Mouse (Mus musculus) intestine, embryonic 16.5 days (tissue): ENCODE data around the gene Camta1. TPM values are rescaled to one million over a fixed set of nuclear protein-coding genes. Genes with fewer than 3 reads are reported as not detected.

Experiments
- ATAC-seq: fragments of 200-750 bp; cut with Nextera tagmentation; 2 replicates; pipeline ENCODE4 v1.8.0; 2017; ENCODE audit warnings: moderate TSS enrichment, moderate library complexity
- H3K27ac ChIP-seq: fragments of 300-500 bp; sonication (generic); 2 replicates; pipeline ENCODE4 v1.5.1; 2014; ENCODE audit warnings: mild to moderate bottlenecking, low read length
- H3K27me3 ChIP-seq: fragments of 300-500 bp; sonication (generic); replicated peaks from 2 replicates; pipeline ENCODE4 v1.6.1; 2014; ENCODE audit warnings: low read length, control low read depth, mixed read lengths; ENCODE audit not compliant: control insufficient read depth, insufficient read depth
- H3K36me3 ChIP-seq: fragments of 300-500 bp; sonication (generic); 2 replicates; pipeline ENCODE4 v1.6.1; 2014; ENCODE audit warnings: low read length, control low read depth; ENCODE audit not compliant: control insufficient read depth, insufficient read depth
- H3K4me1 ChIP-seq: fragments of 300-500 bp; sonication (generic); 2 replicates; pipeline ENCODE4 v1.6.1; 2014; ENCODE audit warnings: low read length, control low read depth, mixed read lengths; ENCODE audit not compliant: control insufficient read depth, insufficient read depth
- H3K4me2 ChIP-seq: fragments of 300-500 bp; sonication (generic); 2 replicates; pipeline ENCODE4 v1.6.1; 2014; ENCODE audit warnings: low read depth, low read length, control low read depth
- H3K4me3 ChIP-seq: fragments of 300-500 bp; sonication (generic); 2 replicates; pipeline ENCODE4 v1.5.1; 2014; ENCODE audit warnings: mild to moderate bottlenecking, low read length
- H3K9ac ChIP-seq: fragments of 300-500 bp; sonication (generic); 2 replicates; pipeline ENCODE4 v1.6.1; 2014; ENCODE audit warnings: low read depth, low read length
- H3K9me3 ChIP-seq: fragments of 300-500 bp; sonication (generic); 2 replicates; pipeline ENCODE4 v1.6.1; 2016; ENCODE audit warnings: low read length, control low read depth; ENCODE audit not compliant: control insufficient read depth
- WGBS: fragments of 180-500 bp; shearing (Covaris S2); extraction: QIAGEN DNeasy Blood & Tissue Kit; methylation state at CpG from one replicate; pipeline ENCODE4 v1.1.7; 2014; 5-methylcytosine and 5-hydroxymethylcytosine counted together
- polyA plus RNA-seq: library from polyadenylated mRNA; unstranded; fragments of >200 nt; fragmentation: Nextera tagmentation; extraction: Ambion mirVana; gene quantifications from 2 replicates; pipeline ENCODE4 v1.2.1, GENCODE M21; 2015

Camta1 gene
- polyA plus RNA-seq, 1 experiment from 2014 or later: 69.1 TPM

DNA sequence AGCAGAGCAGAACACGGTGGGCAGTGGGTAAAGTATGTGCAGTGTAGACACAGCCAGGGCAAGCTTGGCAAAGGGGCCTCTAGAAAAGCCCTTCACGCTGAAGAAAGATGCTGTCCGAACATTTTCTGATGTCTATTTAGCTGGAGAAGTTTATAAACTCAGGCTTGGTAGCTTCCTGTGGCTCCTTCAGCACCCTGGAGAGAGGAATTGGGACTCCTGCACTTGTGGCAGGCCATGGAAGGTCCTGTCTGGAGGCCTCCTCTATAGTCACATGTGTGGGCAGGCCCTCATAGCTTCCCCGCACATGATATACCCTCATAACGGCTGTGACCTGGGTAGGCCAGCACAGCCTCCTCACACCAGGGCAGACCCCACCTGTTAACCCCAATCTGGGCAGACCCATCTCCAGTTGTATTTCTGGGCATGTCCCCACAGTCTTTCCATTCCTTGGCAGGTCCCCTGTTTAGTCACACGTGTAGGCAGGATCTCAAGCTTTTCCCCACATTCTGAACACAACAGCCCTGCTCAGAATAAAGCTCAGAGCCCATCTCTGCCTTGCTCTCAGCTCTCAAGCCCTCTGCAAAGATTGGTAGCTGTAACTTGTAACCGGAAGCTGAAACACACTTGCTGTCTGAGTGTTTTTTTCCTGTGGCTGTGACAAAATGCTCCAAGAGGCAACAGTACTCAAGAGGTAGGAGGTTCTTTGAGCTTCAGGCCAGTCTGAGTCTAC is 616.4 kb downstream of the Camta1 start:
- no peaks in the 10 kb centered on the region for H3K36me3 ChIP-seq
- no peaks in the 10 kb centered on the region for H3K4me1 ChIP-seq
- no peak overlapping the region for H3K9ac ChIP-seq
- no peak overlapping the region for H3K4me3 ChIP-seq
- H3K4me2 ChIP-seq: no peak overlapping the region
- H3K27ac ChIP-seq: no peak overlapping the region
- 57% methylated on average over 7 of the region's 7 CpGs for WGBS
- H3K27me3 ChIP-seq: no peaks in the 10 kb centered on the region
- no peak for ATAC-seq
- 0 out of 2 replicates have a peak, but pooled peaks cover 4% of the 10 kb centered on the region for H3K9me3 ChIP-seq

DNA sequence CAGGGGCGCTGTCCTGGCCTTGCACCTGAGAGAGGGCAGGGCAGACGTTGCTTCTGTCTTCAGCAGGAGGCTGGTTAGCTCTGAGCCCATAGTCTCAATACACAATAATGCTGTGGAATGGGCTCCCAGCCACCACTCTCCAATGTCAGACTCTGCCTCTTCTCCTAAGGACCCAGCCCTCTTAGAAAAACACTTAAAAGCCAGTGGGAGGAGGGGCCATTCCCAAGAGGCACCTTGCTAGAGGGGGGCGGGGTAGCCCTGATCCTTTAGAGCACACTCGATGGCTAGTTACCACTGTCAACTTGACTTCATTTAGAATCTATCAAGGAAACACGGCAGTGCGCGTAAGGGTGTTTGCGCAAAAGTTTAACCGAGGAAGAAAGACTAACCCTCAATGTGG is 618.2 kb downstream of the Camta1 start:
- no peaks in the 10 kb centered on the region for H3K36me3 ChIP-seq
- H3K4me3 ChIP-seq: no peak overlapping the region
- no peak overlapping the region for H3K27ac ChIP-seq
- WGBS: 60% methylated on average over 9 of the region's 9 CpGs
- no peak overlapping the region for H3K9ac ChIP-seq
- 0 out of 2 replicates have a peak, but pooled peaks cover 9% of the 10 kb centered on the region for H3K9me3 ChIP-seq
- H3K4me1 ChIP-seq: no peaks in the 10 kb centered on the region
- ATAC-seq: no peak
- no peaks in the 10 kb centered on the region for H3K27me3 ChIP-seq
- no peak overlapping the region for H3K4me2 ChIP-seq

DNA sequence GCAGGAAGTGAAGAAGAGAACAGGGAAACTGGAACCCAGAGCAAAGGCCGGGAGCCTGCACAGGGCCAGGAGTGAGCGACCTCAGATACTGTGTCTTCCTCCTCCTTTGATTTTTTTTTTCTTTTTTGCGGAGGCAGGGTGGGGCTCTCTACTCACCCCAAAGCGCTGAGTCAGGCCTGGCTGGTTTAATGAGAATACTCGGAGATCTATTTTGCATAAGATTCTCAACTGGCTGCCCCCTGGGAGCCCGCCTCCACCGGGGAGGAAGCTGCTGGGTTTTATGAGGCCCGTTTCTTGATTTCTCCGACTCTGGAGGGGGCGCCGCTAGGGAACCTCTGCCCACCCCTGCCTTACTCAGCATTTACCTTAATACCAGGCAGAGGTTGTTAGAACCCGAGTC is 618.9 kb downstream of the Camta1 start:
- H3K27ac ChIP-seq: no peak overlapping the region
- 24% methylated on average over 12 of the region's 12 CpGs for WGBS
- 0 out of 2 replicates have a peak, but pooled peaks cover 9% of the 10 kb centered on the region for H3K9me3 ChIP-seq
- H3K9ac ChIP-seq: no peak overlapping the region
- no peak overlapping the region for H3K4me3 ChIP-seq
- H3K4me2 ChIP-seq: no peak overlapping the region
- ATAC-seq: no peak
- no peaks in the 10 kb centered on the region for H3K36me3 ChIP-seq
- no peaks in the 10 kb centered on the region for H3K4me1 ChIP-seq
- H3K27me3 ChIP-seq: no peaks in the 10 kb centered on the region

DNA sequence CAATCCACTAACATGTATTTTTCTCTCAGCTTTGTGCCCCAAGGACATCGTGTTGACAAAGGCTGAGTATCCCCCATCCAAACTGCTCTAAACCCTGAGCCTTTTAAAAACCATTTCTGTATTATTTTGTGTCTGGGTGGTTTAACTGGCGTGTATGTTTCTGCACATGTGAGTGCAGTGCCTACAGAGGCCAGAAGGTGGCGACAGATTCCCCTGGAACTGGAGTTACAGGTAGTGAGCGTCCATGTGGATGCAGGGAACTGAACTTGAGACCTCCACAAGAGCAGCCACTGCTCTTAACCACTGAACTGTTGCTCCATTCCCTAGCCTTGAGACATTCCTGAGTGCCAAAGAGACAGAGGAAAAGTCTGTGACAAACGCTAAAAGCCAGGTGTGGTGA is 621.2 kb downstream of the Camta1 start:
- no peak for ATAC-seq
- 83% methylated on average over 5 of the region's 5 CpGs for WGBS

DNA sequence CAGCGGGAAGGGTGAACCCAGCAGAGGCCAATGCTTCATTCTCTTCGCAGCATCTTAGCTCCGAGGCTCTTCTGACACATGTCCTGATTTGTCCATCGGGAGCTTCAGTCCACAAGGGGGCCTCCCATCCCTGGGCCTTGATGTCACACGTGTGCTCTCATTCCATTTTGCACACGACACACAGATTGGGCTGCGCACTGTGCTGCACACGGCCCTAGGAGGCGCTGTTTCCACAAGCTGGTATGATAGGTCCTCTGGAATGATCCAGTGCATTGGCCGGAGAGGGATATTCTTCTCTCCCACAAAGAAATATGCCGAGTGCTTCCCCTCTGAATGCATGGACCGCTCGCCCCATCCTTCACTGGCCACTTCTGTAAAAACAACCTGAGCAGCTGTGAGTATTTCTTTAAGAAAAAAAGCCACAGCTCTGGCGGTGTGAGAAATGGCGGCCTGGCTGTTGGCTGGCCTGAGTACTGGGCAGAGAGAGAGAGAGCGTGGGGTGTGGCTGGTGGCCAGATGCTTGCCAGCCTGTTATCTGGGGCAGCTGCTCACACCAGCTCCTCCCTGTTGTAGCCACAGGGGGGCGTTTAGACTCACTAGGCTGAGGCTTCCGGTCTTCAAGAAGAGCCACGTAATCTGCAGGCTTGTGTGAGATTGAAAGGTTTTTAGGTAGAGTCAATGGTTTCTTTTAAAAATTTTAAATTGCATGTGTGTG is 622.5 kb downstream of the Camta1 start:
- 80% methylated on average over 19 of the region's 19 CpGs for WGBS
- no peak for ATAC-seq
- Histone ChIP-seq H3K9ac (no peak overlapping the region), H3K4me3 (no peak overlapping the region), H3K27ac (no peak overlapping the region), H3K9me3 (0 out of 2 replicates have a peak, but pooled peaks cover 9% of the 10 kb centered on the region), H3K27me3 (no peaks in the 10 kb centered on the region), H3K4me1 (no peaks in the 10 kb centered on the region), H3K36me3 (no peaks in the 10 kb centered on the region), H3K4me2 (no peak overlapping the region)

More for the DNA sequence above, 621.2 kb downstream of the Camta1 start:
- H3K27ac ChIP-seq: no peak overlapping the region
- H3K36me3 ChIP-seq: no peaks in the 10 kb centered on the region
- H3K9me3 ChIP-seq: 0 out of 2 replicates have a peak, but pooled peaks cover 9% of the 10 kb centered on the region
- no peaks in the 10 kb centered on the region for H3K27me3 ChIP-seq
- no peak overlapping the region for H3K4me2 ChIP-seq
- no peaks in the 10 kb centered on the region for H3K4me1 ChIP-seq
- H3K9ac ChIP-seq: no peak overlapping the region
- H3K4me3 ChIP-seq: no peak overlapping the region

DNA sequence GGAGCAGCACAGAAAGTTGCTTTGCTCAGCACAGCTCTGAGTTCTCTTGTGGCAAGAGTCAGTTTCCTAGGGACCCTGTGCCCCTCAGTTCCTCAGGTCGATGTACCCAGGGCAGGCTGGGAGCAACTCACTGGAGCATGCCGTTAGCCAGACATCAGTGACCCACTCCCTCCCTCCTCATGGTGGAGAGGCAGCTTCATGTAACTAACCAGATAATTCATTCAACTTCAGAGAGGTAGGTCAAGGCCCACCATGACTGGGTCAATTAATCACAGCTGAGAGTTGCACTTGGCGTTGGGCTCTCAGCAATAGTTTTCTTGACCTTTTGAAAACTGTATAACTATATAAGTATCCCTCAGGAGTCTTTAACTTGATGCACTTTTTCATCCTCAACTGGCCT is 624.2 kb downstream of the Camta1 start:
- no peaks in the 10 kb centered on the region for H3K27me3 ChIP-seq
- no peak overlapping the region for H3K4me2 ChIP-seq
- H3K27ac ChIP-seq: no peak overlapping the region
- H3K9me3 ChIP-seq: 0 out of 2 replicates have a peak, but pooled peaks cover 9% of the 10 kb centered on the region
- H3K9ac ChIP-seq: no peak overlapping the region
- 69% methylated on average over 3 of the region's 3 CpGs for WGBS
- ATAC-seq: no peak
- H3K4me1 ChIP-seq: no peaks in the 10 kb centered on the region
- H3K4me3 ChIP-seq: no peak overlapping the region
- no peaks in the 10 kb centered on the region for H3K36me3 ChIP-seq

DNA sequence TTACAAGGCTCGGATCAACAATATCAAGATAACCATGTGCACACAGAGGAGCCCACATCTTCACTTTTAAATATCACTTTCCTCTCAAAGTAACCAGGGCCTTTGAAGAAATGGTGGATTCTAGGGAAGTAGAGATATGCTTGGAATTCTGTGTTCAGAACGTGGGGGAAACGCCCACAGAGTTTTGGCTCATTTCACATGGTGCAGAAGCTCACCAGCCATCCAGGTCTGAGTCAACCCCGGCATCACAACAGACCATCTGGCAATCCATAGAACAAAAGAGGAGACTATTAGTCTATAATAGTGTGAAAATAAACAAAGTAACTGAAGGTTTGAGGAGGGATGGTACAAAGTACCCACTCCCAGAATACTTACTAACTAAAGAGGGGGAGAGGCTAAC is 626.7 kb downstream of the Camta1 start:
- no peak overlapping the region for H3K9ac ChIP-seq
- 0 out of 2 replicates have a peak, but pooled peaks cover 3% of the 10 kb centered on the region for H3K9me3 ChIP-seq
- no peaks in the 10 kb centered on the region for H3K27me3 ChIP-seq
- no peaks in the 10 kb centered on the region for H3K4me1 ChIP-seq
- H3K36me3 ChIP-seq: no peaks in the 10 kb centered on the region
- no peak overlapping the region for H3K27ac ChIP-seq
- WGBS: 78% methylated on average over 4 of the region's 4 CpGs
- H3K4me3 ChIP-seq: no peak overlapping the region
- no peak for ATAC-seq
- no peak overlapping the region for H3K4me2 ChIP-seq

DNA sequence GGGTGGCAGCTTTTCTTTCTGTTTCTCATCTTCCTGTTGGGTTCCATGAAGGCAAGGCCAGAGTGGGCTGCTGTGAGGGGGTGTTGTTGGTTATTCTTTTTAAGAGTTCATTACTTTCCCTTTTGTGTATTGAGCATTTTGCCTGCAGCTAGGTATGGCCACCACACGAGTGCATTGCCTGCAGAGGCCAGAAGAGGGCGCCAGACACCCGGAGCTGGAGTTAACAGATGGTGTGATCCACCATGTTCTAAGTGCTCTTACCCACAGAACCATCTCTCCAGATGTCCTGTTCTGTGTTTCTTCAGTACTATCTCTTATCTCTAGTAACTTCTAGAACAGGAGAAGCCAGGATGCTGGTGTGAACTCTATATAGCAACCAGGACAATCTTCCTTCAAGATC is 629.6 kb downstream of the Camta1 start:
- 75% methylated on average over 3 of the region's 3 CpGs for WGBS
- no peak overlapping the region for H3K4me2 ChIP-seq
- no peaks in the 10 kb centered on the region for H3K4me1 ChIP-seq
- H3K27me3 ChIP-seq: no peaks in the 10 kb centered on the region
- no peak for ATAC-seq
- H3K27ac ChIP-seq: no peak overlapping the region
- H3K9me3 ChIP-seq: no peaks in the 10 kb centered on the region
- H3K9ac ChIP-seq: no peak overlapping the region
- H3K36me3 ChIP-seq: no peaks in the 10 kb centered on the region
- H3K4me3 ChIP-seq: no peak overlapping the region

DNA sequence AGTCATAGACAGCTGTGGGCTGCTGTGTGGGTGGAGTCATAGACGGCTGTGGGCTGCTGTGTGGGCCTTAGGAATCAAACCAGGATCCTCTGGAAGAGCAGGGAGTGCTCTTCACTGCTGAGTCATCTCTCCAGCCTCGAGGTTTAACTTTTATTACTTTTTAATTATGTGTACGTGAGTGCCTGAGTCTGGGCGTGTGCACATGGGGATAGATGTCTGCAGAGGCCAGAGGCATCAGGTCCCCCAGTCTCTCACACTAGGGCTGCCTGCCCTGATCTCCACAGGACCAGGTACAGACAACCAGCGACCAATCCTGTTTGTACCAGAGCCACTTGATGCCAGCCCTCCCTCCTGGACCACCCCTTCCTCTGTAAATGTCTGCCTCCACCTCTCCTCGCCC is 632.6 kb downstream of the Camta1 start:
- Histone ChIP-seq H3K27me3 (no peaks in the 10 kb centered on the region), H3K4me1 (no peaks in the 10 kb centered on the region), H3K9ac (no peak overlapping the region), H3K27ac (no peak overlapping the region), H3K9me3 (no peaks in the 10 kb centered on the region), H3K4me3 (no peak overlapping the region), H3K4me2 (no peak overlapping the region), H3K36me3 (no peaks in the 10 kb centered on the region)
- WGBS: 40% methylated on average over 6 of the region's 6 CpGs
- ATAC-seq: peak; percentile 64
